Mouse (Mus musculus): ENCODE measurements around the gene Copz1. TPM values are rescaled to one million over a fixed set of nuclear protein-coding genes. Genes with fewer than 3 reads are reported as not detected.
A peak's percentile ranks its signal among the peaks of the same experiment; 100 is the strongest.
"Not testable (repeated sequence)": the region's sequence is repeated elsewhere in the genome, so short reads cannot be mapped to it uniquely, and the experiment has no call there.

Copz1 gene
- polyA plus RNA-seq, 1 experiment from 2014 or later: 195 TPM

DNA sequence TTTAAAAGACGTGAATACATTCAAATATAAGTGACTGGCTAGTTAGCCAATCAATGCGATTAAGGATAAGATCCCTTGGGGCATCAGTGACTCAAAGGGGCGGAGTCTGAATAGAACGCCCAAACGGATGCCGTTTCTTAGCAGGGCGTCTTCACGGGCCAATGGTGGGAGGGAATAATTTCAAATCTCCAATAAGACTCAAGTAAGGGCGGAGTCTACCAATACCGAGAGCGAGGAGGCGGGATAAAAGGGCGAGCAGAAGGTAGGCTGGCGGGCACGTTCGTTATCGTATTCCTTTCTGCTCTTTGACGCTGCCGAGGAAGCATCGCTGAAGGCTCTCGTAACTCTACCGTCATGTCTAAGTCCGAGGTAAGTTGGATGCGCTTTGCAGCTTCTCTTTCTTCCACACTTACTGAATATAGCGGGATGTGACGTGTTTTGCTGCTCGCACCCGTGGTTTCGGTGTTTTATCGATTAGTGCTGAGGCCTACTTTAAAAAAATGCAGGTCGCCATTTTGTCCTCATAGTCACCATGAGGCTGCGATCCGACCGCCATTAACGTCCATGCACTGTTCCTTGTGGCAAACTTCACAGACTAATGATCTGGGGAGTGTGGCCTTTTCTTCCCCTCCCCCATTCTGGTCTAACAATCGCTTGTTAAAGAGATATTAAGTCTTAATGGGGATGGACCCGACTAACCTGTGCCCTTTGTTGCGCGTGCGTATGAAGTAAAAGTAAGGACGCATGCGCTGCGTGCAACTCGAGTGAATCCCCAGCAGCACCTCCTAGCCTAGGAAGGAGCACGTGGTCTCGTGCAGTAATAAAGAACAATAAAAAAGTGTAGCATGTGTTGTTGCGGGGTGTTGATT, 32.1 kb upstream of the Copz1 start, which contains the start of gene Hnrnpa1:
Gene Hnrnpa1 (plus strand): TSS at position 273 of the 869 bp plus-strand sequence.
- Histone ChIP-seq H3K9ac (replicated peaks; ENCODE audit: low read depth, low read length) (peak within 1 kb of the TSS; percentile 78), H3K36me3 (ENCODE audit: control insufficient read depth, insufficient read depth, low read length) (peaks cover 27% of the 10 kb centered on the region), H3K4me2 (ENCODE audit: low read depth, low read length) (peak within 1 kb of the TSS; percentile 69), H3K27me3 (ENCODE audit: control insufficient read depth, insufficient read depth, low read length) (no peaks in the 10 kb centered on the region), H3K9me3 (ENCODE audit: control insufficient read depth, low read length) (no peaks in the 10 kb centered on the region), H3K4me1 (ENCODE audit: control insufficient read depth, insufficient read depth, low read length) (peaks cover 31% of the 10 kb centered on the region), H3K27ac (ENCODE audit: low read depth, low read length) (peak within 1 kb of the TSS; percentile 95), H3K4me3 (ENCODE audit: low read depth, low read length) (peak within 1 kb of the TSS; percentile 67)
- under 1% methylated on average over 47 of the region's 47 CpGs for WGBS
- ATAC-seq (ENCODE audit: low read depth): peak; percentile 94

DNA sequence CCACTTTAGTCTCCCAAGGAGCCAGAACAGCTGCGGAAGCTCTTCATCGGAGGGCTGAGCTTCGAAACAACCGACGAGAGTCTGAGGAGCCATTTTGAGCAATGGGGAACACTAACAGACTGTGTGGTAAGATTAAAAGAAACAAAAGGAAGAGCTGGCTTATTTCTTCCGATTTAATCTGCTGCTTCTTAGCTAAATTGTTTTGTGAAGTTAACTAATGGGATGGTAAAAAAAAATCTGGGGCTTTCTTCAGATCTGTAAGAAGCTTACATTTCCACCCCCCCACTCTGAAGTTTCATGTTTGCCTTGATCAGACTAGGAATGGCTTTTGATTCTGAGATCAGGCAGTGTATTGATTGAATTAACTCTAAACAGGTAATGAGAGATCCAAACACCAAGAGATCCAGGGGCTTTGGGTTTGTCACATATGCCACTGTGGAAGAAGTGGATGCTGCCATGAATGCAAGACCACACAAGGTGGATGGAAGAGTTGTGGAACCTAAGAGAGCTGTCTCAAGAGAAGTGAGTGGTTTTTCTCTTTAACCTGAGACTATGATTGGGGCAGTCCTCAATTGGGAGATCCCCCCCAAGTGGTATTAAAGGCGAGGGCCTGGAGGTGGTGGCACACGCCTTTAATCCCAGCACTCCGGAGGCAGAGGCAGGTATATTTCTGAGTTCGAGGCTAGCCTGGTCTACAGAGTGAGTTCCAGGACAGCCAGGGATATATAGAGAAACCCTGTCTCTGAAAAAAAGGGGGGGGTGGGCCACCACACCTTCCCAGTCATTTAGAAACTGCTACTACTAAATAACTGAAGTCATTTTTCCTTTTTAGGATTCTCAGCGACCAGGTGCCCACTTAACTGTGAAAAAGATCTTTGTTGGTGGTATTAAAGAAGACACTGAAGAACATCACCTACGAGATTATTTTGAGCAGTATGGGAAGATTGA, 31.2 kb upstream of the Copz1 start:
- peaks cover 35% of the 10 kb centered on the region for H3K36me3 ChIP-seq (ENCODE audit: control insufficient read depth, insufficient read depth, low read length)
- peak overlapping the region; percentile 67 for H3K4me3 ChIP-seq (ENCODE audit: low read depth, low read length)
- not testable (repeated sequence) for ATAC-seq (ENCODE audit: low read depth); H3K9me3 ChIP-seq (ENCODE audit: control insufficient read depth, low read length); H3K27me3 ChIP-seq (ENCODE audit: control insufficient read depth, insufficient read depth, low read length)
- peak overlapping the region; percentile 78 for H3K9ac ChIP-seq (replicated peaks; ENCODE audit: low read depth, low read length)
- peaks cover 31% of the 10 kb centered on the region for H3K4me1 ChIP-seq (ENCODE audit: control insufficient read depth, insufficient read depth, low read length)
- peak overlapping the region; percentile 95 for H3K27ac ChIP-seq (ENCODE audit: low read depth, low read length)
- H3K4me2 ChIP-seq (ENCODE audit: low read depth, low read length): peak overlapping the region; percentile 69
- 9% methylated on average over 11 of the region's 12 CpGs for WGBS

DNA sequence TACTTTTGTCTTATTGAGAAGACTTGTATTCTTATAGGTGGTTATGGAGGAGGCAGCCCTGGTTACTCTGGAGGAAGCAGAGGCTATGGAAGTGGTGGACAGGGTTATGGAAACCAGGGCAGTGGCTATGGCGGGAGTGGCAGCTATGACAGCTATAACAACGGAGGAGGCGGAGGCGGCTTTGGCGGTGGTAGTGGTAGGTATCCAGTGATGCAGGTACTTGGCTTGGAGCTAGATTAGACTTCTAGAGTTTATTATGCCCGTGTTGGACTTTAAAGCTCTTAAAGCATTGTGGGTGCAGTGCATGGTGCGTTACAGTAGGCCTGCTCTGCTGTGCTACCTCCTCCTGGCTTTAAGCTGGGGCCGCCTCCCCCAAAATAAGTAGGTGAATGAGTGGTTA, 29.6 kb upstream of the Copz1 start:
- 70% methylated on average over 8 of the region's 8 CpGs for WGBS
- Histone ChIP-seq H3K4me2 (ENCODE audit: low read depth, low read length) (peak overlapping the region; percentile 69), H3K9ac (replicated peaks; ENCODE audit: low read depth, low read length) (0 out of 2 replicates have a peak overlapping the region, but pooled peaks have one; percentile 11), H3K27me3 (ENCODE audit: control insufficient read depth, insufficient read depth, low read length) (no peaks in the 10 kb centered on the region), H3K4me1 (ENCODE audit: control insufficient read depth, insufficient read depth, low read length) (peaks cover 31% of the 10 kb centered on the region), H3K27ac (ENCODE audit: low read depth, low read length) (no peak overlapping the region), H3K4me3 (ENCODE audit: low read depth, low read length) (peak overlapping the region; percentile 12; the same call in 1 of the 2 replicates), H3K36me3 (ENCODE audit: control insufficient read depth, insufficient read depth, low read length) (peaks cover 51% of the 10 kb centered on the region), H3K9me3 (ENCODE audit: control insufficient read depth, low read length) (no peaks in the 10 kb centered on the region)
- ATAC-seq (ENCODE audit: low read depth): no peak

DNA sequence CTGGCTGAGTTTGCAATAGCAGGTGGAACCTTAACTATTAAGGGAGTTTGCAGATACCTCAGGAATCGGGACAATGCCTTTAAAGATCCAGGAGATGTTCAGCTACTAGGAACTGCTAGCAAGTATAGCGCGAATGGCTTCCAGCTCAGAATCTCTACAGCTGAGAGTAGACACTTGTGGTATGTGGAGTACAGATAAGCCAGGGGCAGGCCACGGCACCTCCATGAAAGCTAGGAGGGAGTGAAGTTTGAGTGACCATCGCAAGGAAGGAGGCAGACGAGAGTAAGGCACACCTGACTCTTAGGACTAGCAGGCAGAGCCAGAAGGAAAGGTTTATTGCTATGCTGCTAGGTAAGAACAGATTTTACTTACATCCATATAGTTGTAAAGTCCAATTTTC, 26.9 kb upstream of the Copz1 start:
- Histone ChIP-seq H3K4me1 (ENCODE audit: control insufficient read depth, insufficient read depth, low read length) (peaks cover 24% of the 10 kb centered on the region), H3K27me3 (ENCODE audit: control insufficient read depth, insufficient read depth, low read length) (no peaks in the 10 kb centered on the region), H3K36me3 (ENCODE audit: control insufficient read depth, insufficient read depth, low read length) (peaks cover 62% of the 10 kb centered on the region), H3K27ac (ENCODE audit: low read depth, low read length) (no peak overlapping the region), H3K4me2 (ENCODE audit: low read depth, low read length) (no peak overlapping the region), H3K9me3 (ENCODE audit: control insufficient read depth, low read length) (no peaks in the 10 kb centered on the region), H3K9ac (replicated peaks; ENCODE audit: low read depth, low read length) (no peak overlapping the region), H3K4me3 (ENCODE audit: low read depth, low read length) (no peak overlapping the region)
- ATAC-seq (ENCODE audit: low read depth): no peak
- WGBS: 86% methylated on average over 6 of the region's 6 CpGs

DNA sequence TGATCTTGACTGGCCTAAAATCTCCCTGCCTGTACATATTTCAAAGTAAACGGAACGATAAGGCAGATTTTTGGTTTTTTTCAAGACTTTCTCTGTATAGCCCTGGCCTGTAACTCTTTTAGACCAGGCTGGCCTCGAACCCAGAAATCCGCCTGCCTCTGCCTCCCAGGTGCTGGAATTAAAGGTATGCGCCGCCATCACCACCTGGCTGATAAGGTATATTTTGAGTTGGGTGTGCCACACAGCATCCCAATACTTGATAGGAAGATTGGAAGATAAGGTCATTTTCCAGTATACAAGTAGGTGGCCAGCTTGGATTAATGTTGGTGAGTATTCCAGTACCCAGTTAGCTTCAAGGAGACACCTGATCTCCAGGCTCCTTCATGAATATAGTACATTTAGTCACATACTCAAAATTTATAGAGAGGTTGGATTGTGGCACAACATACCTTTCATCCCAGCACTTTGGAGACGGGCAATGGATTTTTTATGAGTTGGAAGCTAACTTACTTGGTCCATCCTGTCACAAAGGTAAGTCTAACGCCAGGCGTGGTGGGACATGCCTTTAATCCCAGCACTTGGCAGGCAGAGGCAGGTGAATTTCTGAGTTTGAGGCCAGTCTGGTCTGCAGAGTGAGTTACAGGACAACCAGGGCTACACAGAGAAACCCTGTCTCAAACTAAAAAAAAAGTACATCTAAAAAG, 25.3 kb upstream of the Copz1 start:
- no peak overlapping the region for H3K27ac ChIP-seq (ENCODE audit: low read depth, low read length)
- H3K9ac ChIP-seq (replicated peaks; ENCODE audit: low read depth, low read length): no peak overlapping the region
- no peak for ATAC-seq (ENCODE audit: low read depth)
- peaks cover 16% of the 10 kb centered on the region for H3K4me1 ChIP-seq (ENCODE audit: control insufficient read depth, insufficient read depth, low read length)
- H3K36me3 ChIP-seq (ENCODE audit: control insufficient read depth, insufficient read depth, low read length): peaks cover 59% of the 10 kb centered on the region
- H3K4me2 ChIP-seq (ENCODE audit: low read depth, low read length): no peak overlapping the region
- no peak overlapping the region for H3K4me3 ChIP-seq (ENCODE audit: low read depth, low read length)
- H3K9me3 ChIP-seq (ENCODE audit: control insufficient read depth, low read length): no peaks in the 10 kb centered on the region
- 92% methylated on average over 9 of the region's 9 CpGs for WGBS
- no peaks in the 10 kb centered on the region for H3K27me3 ChIP-seq (ENCODE audit: control insufficient read depth, insufficient read depth, low read length)

DNA sequence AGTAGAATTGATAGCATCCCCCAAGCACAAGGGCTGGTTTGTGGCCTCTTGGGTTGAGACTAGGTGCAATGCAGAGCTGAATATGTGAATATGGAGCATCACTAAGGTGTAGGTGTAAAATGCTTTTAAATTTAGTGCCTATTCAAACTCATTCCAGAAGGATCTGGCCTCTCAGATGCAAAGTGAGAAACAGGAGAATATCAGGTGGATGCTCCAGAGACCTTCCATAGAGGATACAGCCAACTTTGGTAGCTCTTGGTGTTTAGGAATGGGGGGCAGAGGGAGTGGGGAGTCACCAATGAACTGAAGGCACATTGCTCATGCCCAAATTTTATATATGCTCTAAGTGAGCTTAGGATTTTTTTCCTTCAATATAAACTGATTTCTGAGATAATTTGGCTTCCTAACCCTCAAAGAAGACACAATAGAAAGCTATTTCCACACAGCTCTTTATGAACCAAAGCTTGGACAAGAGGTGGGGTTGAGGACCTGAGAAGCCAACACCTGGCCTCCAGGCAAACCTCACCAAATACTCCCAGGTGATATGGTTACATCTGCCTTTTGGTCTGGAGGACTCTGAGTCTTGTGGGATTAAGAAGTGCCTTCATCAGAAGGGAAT, 24.6 kb upstream of the Copz1 start:
- Histone ChIP-seq H3K9ac (replicated peaks; ENCODE audit: low read depth, low read length) (no peak overlapping the region), H3K27me3 (ENCODE audit: control insufficient read depth, insufficient read depth, low read length) (no peaks in the 10 kb centered on the region), H3K27ac (ENCODE audit: low read depth, low read length) (no peak overlapping the region), H3K4me1 (ENCODE audit: control insufficient read depth, insufficient read depth, low read length) (peaks cover 10% of the 10 kb centered on the region), H3K36me3 (ENCODE audit: control insufficient read depth, insufficient read depth, low read length) (peaks cover 52% of the 10 kb centered on the region), H3K4me3 (ENCODE audit: low read depth, low read length) (no peak overlapping the region), H3K4me2 (ENCODE audit: low read depth, low read length) (no peak overlapping the region), H3K9me3 (ENCODE audit: control insufficient read depth, low read length) (no peaks in the 10 kb centered on the region)
- ATAC-seq (ENCODE audit: low read depth): no peak

DNA sequence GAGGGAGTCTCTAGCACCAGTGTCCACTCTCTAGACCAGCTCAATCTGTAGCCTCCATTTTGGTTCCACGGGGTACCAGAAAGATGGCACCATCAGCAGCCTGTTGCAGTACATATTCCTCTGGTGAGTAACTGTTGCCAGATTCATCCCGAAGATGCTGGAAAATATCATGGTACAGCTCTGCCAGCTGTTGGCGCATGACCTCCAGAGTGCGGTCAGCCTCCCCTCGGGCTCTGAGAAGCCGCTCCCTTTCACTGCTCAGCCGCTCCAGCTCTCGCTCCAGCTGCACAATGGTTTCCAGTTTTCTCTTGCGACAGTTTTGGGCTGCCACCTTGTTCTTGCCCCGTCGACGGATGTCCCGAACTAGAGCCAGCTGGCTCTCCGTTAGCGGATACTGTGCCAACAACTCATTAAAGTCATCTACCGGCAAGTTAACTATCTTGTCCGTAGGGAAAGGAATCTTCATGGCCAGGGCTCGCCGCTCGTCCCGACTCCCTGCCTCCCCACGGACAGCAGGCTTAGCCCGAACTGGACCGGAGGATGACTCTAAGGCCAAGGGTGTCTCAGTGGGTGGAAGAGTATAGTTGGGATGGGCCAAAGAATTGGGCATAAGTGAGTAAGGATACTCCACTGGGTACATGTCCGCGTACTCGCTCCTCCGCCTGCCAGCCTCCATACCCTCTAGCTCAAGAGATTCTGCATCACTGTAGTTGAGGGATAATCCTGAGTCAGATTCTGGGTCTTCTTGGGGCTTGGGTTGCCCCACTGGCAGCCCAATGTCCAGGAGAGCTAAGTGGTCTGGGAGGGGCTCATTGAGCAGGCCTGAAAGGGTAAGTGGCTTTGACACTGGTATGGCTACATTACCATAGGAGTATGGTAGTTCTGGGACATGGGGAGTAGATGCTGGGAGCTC, 23.9 kb upstream of the Copz1 start:
- WGBS: 78% methylated on average over 28 of the region's 28 CpGs
- H3K36me3 ChIP-seq (ENCODE audit: control insufficient read depth, insufficient read depth, low read length): peaks cover 45% of the 10 kb centered on the region
- peak; percentile 35; the same call in 1 of the 2 replicates for ATAC-seq (ENCODE audit: low read depth)

More for the DNA sequence above, 23.9 kb upstream of the Copz1 start:
- no peak overlapping the region for H3K4me2 ChIP-seq (ENCODE audit: low read depth, low read length)
- H3K27me3 ChIP-seq (ENCODE audit: control insufficient read depth, insufficient read depth, low read length): no peaks in the 10 kb centered on the region
- H3K4me1 ChIP-seq (ENCODE audit: control insufficient read depth, insufficient read depth, low read length): peaks cover 2% of the 10 kb centered on the region; the same call in 1 of the 2 replicates
- no peak overlapping the region for H3K27ac ChIP-seq (ENCODE audit: low read depth, low read length)
- no peak overlapping the region for H3K9ac ChIP-seq (replicated peaks; ENCODE audit: low read depth, low read length)
- no peak overlapping the region for H3K4me3 ChIP-seq (ENCODE audit: low read depth, low read length)
- no peaks in the 10 kb centered on the region for H3K9me3 ChIP-seq (ENCODE audit: control insufficient read depth, low read length)

Measured in neural tube, embryonic 14.5 days (tissue).